Mouse (Mus musculus): ENCODE data around the gene Gjd3.

DNA sequence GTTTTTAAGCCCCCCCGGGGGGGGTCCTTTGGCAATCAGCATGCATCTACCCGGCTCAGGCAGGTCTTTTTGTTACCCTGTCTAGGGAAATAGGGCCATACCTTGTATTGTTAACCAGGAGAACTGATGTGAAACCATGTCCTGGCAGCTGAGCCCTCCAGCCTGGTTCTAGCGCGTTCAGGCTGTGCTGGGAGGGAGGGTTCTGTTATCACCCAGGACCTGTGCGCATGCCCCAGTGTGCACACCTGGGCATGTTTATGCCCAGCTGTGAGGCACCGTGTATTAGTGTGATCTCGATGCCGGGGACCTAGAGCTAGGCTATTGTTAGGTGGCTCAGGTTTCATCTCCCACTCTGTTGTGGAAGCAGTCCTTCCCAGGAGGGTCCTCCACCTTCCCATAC lies 21.1 kb downstream of the Gjd3 start:
- TF ChIP-seq CTCF (conservative IDR thresholded peaks at IDR 0.05; ENCODE audit: low read length) (no peak), POU5F1 (IDR thresholded peaks at IDR 0.05; ENCODE audit: borderline replicate concordance, low read length) (no peak), NANOG (IDR thresholded peaks at IDR 0.05; ENCODE audit: borderline replicate concordance, low read length) (no peak)
